Mouse (Mus musculus): ENCODE measurements around the gene Ndufa12.

DNA sequence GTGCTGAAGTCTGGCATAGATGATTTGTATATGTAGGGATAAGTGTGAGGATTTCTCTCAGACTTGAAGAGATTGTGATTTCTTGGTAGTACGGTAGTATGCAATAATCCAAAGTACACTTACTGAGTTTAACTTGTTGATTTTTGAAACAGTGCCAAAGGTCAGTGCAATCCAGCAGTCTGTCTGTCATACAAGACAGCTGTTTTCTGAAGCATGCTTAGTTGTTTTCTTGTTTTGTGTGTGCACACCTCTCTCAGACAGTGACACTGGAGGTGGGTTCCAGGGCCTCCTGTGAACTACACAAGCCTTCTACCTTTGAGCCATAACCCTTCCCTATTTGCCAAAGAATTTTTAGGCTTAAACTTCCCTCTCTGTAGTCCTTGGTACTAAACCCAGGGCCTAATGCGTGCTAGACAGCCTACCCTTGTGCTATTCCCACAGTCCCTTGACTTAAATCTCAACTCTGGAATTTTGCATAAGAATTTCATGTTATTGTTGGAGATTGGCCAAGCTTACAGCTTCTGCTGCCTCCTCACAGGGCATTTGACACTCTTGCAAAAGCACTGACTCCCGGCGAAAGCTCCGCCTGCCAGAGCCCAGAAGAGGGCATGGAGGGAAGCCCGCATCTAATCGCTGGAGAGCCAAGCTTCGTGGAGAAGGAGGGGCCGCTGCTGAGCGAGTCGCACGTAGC is 26.9 kb upstream of the Ndufa12 start:
- TF ChIP-seq CTCF (IDR thresholded peaks at IDR 0.05; ENCODE audit: low read depth, low read length) (no peak), POLR2A (IDR thresholded peaks at IDR 0.05; ENCODE audit: borderline replicate concordance, low read depth, low read length) (no peak)
